9 mouse cellular contexts compared by ENCODE assay signal in genomic region chr2:73660566-73661134, GRCm38 (mm10).
A peak's percentile ranks its signal among the peaks of the same experiment; 100 is the strongest.
DNase-seq lines count a peak whose midpoint lies in the region; ATAC-seq and TF ChIP-seq lines count a peak whose summit lies in the region.
"Had no signal": no experiment of that assay in that cellular context is flagged by ENCODE, and none has a peak within 500 bp of the region (broad histone marks: within the 10 kb centered on the region; RNA-seq: fewer than 3 reads in every experiment).

No protein-coding gene starts in this region.

- H3K9ac ChIP-seq in embryonic facial prominence, embryonic 11.5 days (replicated peaks; ENCODE audit: low read length): no peak overlapping the region
- no peak overlapping the region for H3K9ac ChIP-seq in hindbrain, embryonic 15.5 days
- H3K9ac ChIP-seq in neural tube, embryonic 14.5 days (replicated peaks; ENCODE audit: low read depth, low read length): no peak overlapping the region

- H3K27ac ChIP-seq in embryonic facial prominence, embryonic 11.5 days (replicated peaks; ENCODE audit: low read depth, low read length): no peak overlapping the region
- H3K27ac ChIP-seq in embryonic facial prominence, embryonic 10.5 days (replicated peaks): no peak overlapping the region; the same call in 1 of the 2 replicates
- H3K27ac ChIP-seq in layer of hippocampus, adult 2 months: peak overlapping the region; percentile 97
- peak overlapping the region; percentile 73; the same call in 1 of the 2 replicates for H3K27ac ChIP-seq in hindbrain, embryonic 15.5 days (replicated peaks)
- no peak overlapping the region for H3K27ac ChIP-seq in neural tube, embryonic 14.5 days (ENCODE audit: low read depth, low read length)

- H3K27me3 ChIP-seq in embryonic facial prominence, embryonic 11.5 days (ENCODE audit: control insufficient read depth, insufficient read depth, low read length): no peaks in the 10 kb centered on the region
- no peaks in the 10 kb centered on the region for H3K27me3 ChIP-seq in embryonic facial prominence, embryonic 10.5 days (replicated peaks; ENCODE audit: low read depth, poor library complexity, severe bottlenecking)
- H3K27me3 ChIP-seq in hindbrain, embryonic 15.5 days: no peaks in the 10 kb centered on the region
- H3K27me3 ChIP-seq in neural tube, embryonic 14.5 days (ENCODE audit: control insufficient read depth, insufficient read depth, low read length): no peaks in the 10 kb centered on the region

- H3K4me1 ChIP-seq in embryonic facial prominence, embryonic 11.5 days (ENCODE audit: control insufficient read depth, insufficient read depth, low read length): no peaks in the 10 kb centered on the region
- H3K4me1 ChIP-seq in embryonic facial prominence, embryonic 10.5 days: peaks cover 30% of the 10 kb centered on the region
- peaks cover 34% of the 10 kb centered on the region for H3K4me1 ChIP-seq in hindbrain, embryonic 15.5 days (replicated peaks)
- peaks cover 18% of the 10 kb centered on the region for H3K4me1 ChIP-seq in neural tube, embryonic 14.5 days (ENCODE audit: control insufficient read depth, insufficient read depth, low read length)

- TF ChIP-seq CTCF in layer of hippocampus, adult 2 months (conservative IDR thresholded peaks at IDR 0.05): peak; percentile 61

- H3K4me3 ChIP-seq in embryonic facial prominence, embryonic 11.5 days (ENCODE audit: low read depth, low read length): no peak overlapping the region
- H3K4me3 ChIP-seq in embryonic facial prominence, embryonic 10.5 days: no peak overlapping the region; the same call in 1 of the 2 replicates
- H3K4me3 ChIP-seq in layer of hippocampus, adult 2 months: peak overlapping the region; percentile 58
- H3K4me3 ChIP-seq in hindbrain, embryonic 15.5 days: peak overlapping the region; percentile 33
- no peak overlapping the region for H3K4me3 ChIP-seq in neural tube, embryonic 14.5 days (ENCODE audit: low read depth, low read length)

- no peak for DNase-seq in embryonic facial prominence, embryonic 11.5 days (ENCODE audit: low spot score)
- no peak for DNase-seq in embryonic facial prominence, embryonic 10.5 days (ENCODE audit: low spot score)
- DNase-seq in layer of hippocampus, adult 2 months (ENCODE audit: low spot score in 2 of 2): peak in 1 of 2 experiments; percentile 23
- DNase-seq in layer of hippocampus, postnatal 25 days (ENCODE audit: extremely low spot score in 1 of 2, low spot score in 1 of 2): no peak
- DNase-seq in embryo, embryonic 11 days: no peak
- DNase-seq in B cell, adult 2 months: no peak
- DNase-seq: kidney, adult 8-10 months had no signal

- H3K36me3 ChIP-seq in embryonic facial prominence, embryonic 11.5 days (replicated peaks; ENCODE audit: control insufficient read depth, insufficient read depth, low read depth, low read length): no peaks in the 10 kb centered on the region
- H3K36me3 ChIP-seq in embryonic facial prominence, embryonic 10.5 days (replicated peaks): no peaks in the 10 kb centered on the region
- H3K36me3 ChIP-seq in hindbrain, embryonic 15.5 days: no peaks in the 10 kb centered on the region
- H3K36me3 ChIP-seq in neural tube, embryonic 14.5 days (ENCODE audit: control insufficient read depth, insufficient read depth, low read length): no peaks in the 10 kb centered on the region

- ATAC-seq in embryonic facial prominence, embryonic 11.5 days (replicated peaks; ENCODE audit: insufficient number of reproducible peaks, low FRiP score, low TSS enrichment, low read depth): no peak
- ATAC-seq in hindbrain, embryonic 15.5 days (ENCODE audit: low FRiP score, low read depth): peak; percentile 35; the same call in 1 of the 2 replicates
- peak; percentile 15; the same call in 1 of the 2 replicates for ATAC-seq in neural tube, embryonic 14.5 days (ENCODE audit: low read depth)

- WGBS in embryonic facial prominence, embryonic 11.5 days: 89% methylated on average over 11 of the region's 11 CpGs
- WGBS in embryonic facial prominence, embryonic 10.5 days: 91% methylated on average over 11 of the region's 11 CpGs
- 77% methylated on average over 11 of the region's 11 CpGs for WGBS in hindbrain, embryonic 15.5 days
- 82% methylated on average over 11 of the region's 11 CpGs for WGBS in neural tube, embryonic 14.5 days

- no peaks in the 10 kb centered on the region for H3K9me3 ChIP-seq in embryonic facial prominence, embryonic 11.5 days (replicated peaks; ENCODE audit: control insufficient read depth, low read length)
- H3K9me3 ChIP-seq in embryonic facial prominence, embryonic 10.5 days: no peaks in the 10 kb centered on the region
- H3K9me3 ChIP-seq in hindbrain, embryonic 15.5 days: no peaks in the 10 kb centered on the region
- H3K9me3 ChIP-seq in neural tube, embryonic 14.5 days (ENCODE audit: control insufficient read depth, low read length): no peaks in the 10 kb centered on the region

- H3K4me2 ChIP-seq in embryonic facial prominence, embryonic 11.5 days (ENCODE audit: low read depth, low read length): peak overlapping the region; percentile 8; the same call in 1 of the 2 replicates
- peak overlapping the region; percentile 52 for H3K4me2 ChIP-seq in hindbrain, embryonic 15.5 days
- H3K4me2 ChIP-seq in neural tube, embryonic 14.5 days (ENCODE audit: low read depth, low read length): peak overlapping the region; percentile 43

Comparison
In these comparisons a context has a peak if more than half of its experiments do, and no peak if none do; other contexts are left out.
1. H3K27ac ChIP-seq: peak in layer of hippocampus, adult 2 months (single experiment) and hindbrain, embryonic 15.5 days (single experiment); none in embryonic facial prominence, embryonic 11.5 days (single experiment), embryonic facial prominence, embryonic 10.5 days (single experiment) and neural tube, embryonic 14.5 days (single experiment).
2. H3K4me3 ChIP-seq: peak in layer of hippocampus, adult 2 months (single experiment) and hindbrain, embryonic 15.5 days (single experiment); none in embryonic facial prominence, embryonic 11.5 days (single experiment), embryonic facial prominence, embryonic 10.5 days (single experiment) and neural tube, embryonic 14.5 days (single experiment).
3. Peak in every context shown above with its lines, with median percentiles within 50 percentile points of each other: H3K4me2 ChIP-seq.